Mouse (Mus musculus): ENCODE data around the gene Klhl29. TPM values are rescaled to one million over a fixed set of nuclear protein-coding genes. Genes with fewer than 3 reads are reported as not detected.

The Klhl29 gene
- polyA plus RNA-seq, 1 experiment, result 0.02 TPM

DNA sequence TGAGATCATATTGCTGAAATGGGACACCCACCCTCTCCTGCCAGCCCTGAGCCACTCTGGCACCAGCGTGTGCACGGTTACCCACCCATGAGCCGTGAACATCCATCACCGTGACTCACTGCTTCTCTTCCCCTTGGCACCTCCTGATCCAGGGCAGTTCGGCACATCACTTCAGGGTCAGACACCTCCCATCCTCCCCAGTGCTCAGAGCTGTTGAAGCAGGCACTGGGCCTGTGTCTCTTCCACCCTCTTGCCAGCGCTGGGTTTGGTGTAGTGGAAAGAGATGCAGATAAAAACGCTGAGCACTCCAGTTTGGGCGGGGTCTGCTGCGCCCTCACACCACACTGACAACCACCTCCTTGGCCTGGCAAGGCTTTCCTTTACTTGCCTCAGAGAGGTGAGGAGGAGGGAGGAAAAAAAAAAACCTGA is 129.3 kb downstream of the Klhl29 start:
- no peaks in the 10 kb centered on the region for H3K36me3 ChIP-seq (ENCODE audit: control insufficient read depth, insufficient read depth)
- peaks cover 5% of the 10 kb centered on the region for H3K27me3 ChIP-seq (ENCODE audit: control insufficient read depth, insufficient read depth, insufficient read length)
- H3K4me3 ChIP-seq, result no peak overlapping the region
- H3ac ChIP-seq (ENCODE audit: control insufficient read depth, insufficient read length), result no peak overlapping the region
- no peaks in the 10 kb centered on the region for H3K79me2 ChIP-seq (ENCODE audit: control insufficient read depth, insufficient read depth)
- TF ChIP-seq TCF12 (IDR thresholded peaks at IDR 0.05; ENCODE audit: insufficient read depth, poor library complexity, severe bottlenecking), result no peak
- no peak for TF ChIP-seq USF1 (IDR thresholded peaks at IDR 0.05; ENCODE audit: low read depth)
- no peak for TF ChIP-seq SRF (IDR thresholded peaks at IDR 0.05; ENCODE audit: control insufficient read depth, insufficient read length, low read depth)
- TF ChIP-seq POLR2A (IDR thresholded peaks at IDR 0.05; ENCODE audit: insufficient read length, low read depth), result no peak
- no peak for TF ChIP-seq REST (IDR thresholded peaks at IDR 0.05; ENCODE audit: insufficient read depth, insufficient read length)
- no peak overlapping the region for H3K4me2 ChIP-seq (ENCODE audit: low read depth)

- peaks cover 5% of the 10 kb centered on the region for H3K27me3 ChIP-seq (ENCODE audit: control insufficient read depth, insufficient read depth, insufficient read length)
- H3ac ChIP-seq (ENCODE audit: control insufficient read depth, insufficient read length), result no peak overlapping the region
- H3K36me3 ChIP-seq (ENCODE audit: control insufficient read depth, insufficient read depth), result no peaks in the 10 kb centered on the region
- H3K79me2 ChIP-seq (ENCODE audit: control insufficient read depth, insufficient read depth), result no peaks in the 10 kb centered on the region
- H3K4me3 ChIP-seq, result no peak overlapping the region
- TF ChIP-seq E2F4 (IDR thresholded peaks at IDR 0.05; ENCODE audit: insufficient read depth) (no peak), CEBPB (IDR thresholded peaks at IDR 0.05; ENCODE audit: insufficient read depth, poor library complexity, severe bottlenecking) (no peak), MYOD1 (IDR thresholded peaks at IDR 0.05; ENCODE audit: control insufficient read depth in 1 of 3, insufficient read length in 2 of 3, low read depth in 2 of 3) (no peak), SRF (IDR thresholded peaks at IDR 0.05; ENCODE audit: control insufficient read depth, insufficient read length, low read depth) (no peak), USF1 (IDR thresholded peaks at IDR 0.05; ENCODE audit: low read depth) (no peak), POLR2A (IDR thresholded peaks at IDR 0.05; ENCODE audit: insufficient read length, low read depth) (no peak), MYOG (IDR thresholded peaks at IDR 0.05; ENCODE audit: control insufficient read depth in 1 of 3, insufficient read depth in 1 of 3, insufficient read length in 2 of 3, low read depth in 2 of 3) (no peak), REST (IDR thresholded peaks at IDR 0.05; ENCODE audit: insufficient read depth, insufficient read length) (no peak), TCF3 (IDR thresholded peaks at IDR 0.05; ENCODE audit: insufficient read length, low read depth) (no peak), TCF12 (IDR thresholded peaks at IDR 0.05; ENCODE audit: insufficient read depth, poor library complexity, severe bottlenecking) (no peak), MAX (IDR thresholded peaks at IDR 0.05; ENCODE audit: low read depth) (no peak), POLR2AphosphoS2 (IDR thresholded peaks at IDR 0.05; ENCODE audit: insufficient read length, low read depth) (no peak)
- no peak overlapping the region for H3K4me2 ChIP-seq (ENCODE audit: low read depth)
Observed at GRCm38 (mm10) chr12:5245207-5245597, 130.3 kb downstream of the Klhl29 start.

- Histone ChIP-seq H3K36me3 (ENCODE audit: control insufficient read depth, insufficient read depth) (no peaks in the 10 kb centered on the region), H3K4me2 (ENCODE audit: low read depth) (no peak overlapping the region), H3K27me3 (ENCODE audit: control insufficient read depth, insufficient read depth, insufficient read length) (peaks cover 5% of the 10 kb centered on the region), H3K4me3 (no peak overlapping the region), H3K79me2 (ENCODE audit: control insufficient read depth, insufficient read depth) (no peaks in the 10 kb centered on the region), H3ac (ENCODE audit: control insufficient read depth, insufficient read length) (no peak overlapping the region)
- TF ChIP-seq POLR2AphosphoS2 (IDR thresholded peaks at IDR 0.05; ENCODE audit: insufficient read length, low read depth) (no peak), MAX (IDR thresholded peaks at IDR 0.05; ENCODE audit: low read depth) (no peak), TCF12 (IDR thresholded peaks at IDR 0.05; ENCODE audit: insufficient read depth, poor library complexity, severe bottlenecking) (no peak), MYOD1 (IDR thresholded peaks at IDR 0.05; ENCODE audit: control insufficient read depth in 1 of 3, insufficient read length in 2 of 3, low read depth in 2 of 3) (no peak), SRF (IDR thresholded peaks at IDR 0.05; ENCODE audit: control insufficient read depth, insufficient read length, low read depth) (no peak), TCF3 (IDR thresholded peaks at IDR 0.05; ENCODE audit: insufficient read length, low read depth) (no peak), MYOG (IDR thresholded peaks at IDR 0.05; ENCODE audit: control insufficient read depth in 1 of 3, insufficient read depth in 1 of 3, insufficient read length in 2 of 3, low read depth in 2 of 3) (no peak), POLR2A (IDR thresholded peaks at IDR 0.05; ENCODE audit: insufficient read length, low read depth) (no peak), USF1 (IDR thresholded peaks at IDR 0.05; ENCODE audit: low read depth) (no peak)
Observed at GRCm38 (mm10) chr12:5244431-5245206, 130.9 kb downstream of the Klhl29 start.

- Histone ChIP-seq H3K36me3 (ENCODE audit: control insufficient read depth, insufficient read depth) (no peaks in the 10 kb centered on the region), H3K4me2 (ENCODE audit: low read depth) (no peak overlapping the region), H3K79me2 (ENCODE audit: control insufficient read depth, insufficient read depth) (no peaks in the 10 kb centered on the region), H3K4me3 (no peak overlapping the region), H3ac (ENCODE audit: control insufficient read depth, insufficient read length) (no peak overlapping the region), H3K27me3 (ENCODE audit: control insufficient read depth, insufficient read depth, insufficient read length) (peaks cover 5% of the 10 kb centered on the region)
- TF ChIP-seq POLR2AphosphoS2 (IDR thresholded peaks at IDR 0.05; ENCODE audit: insufficient read length, low read depth), result no peak
- TF ChIP-seq SRF (IDR thresholded peaks at IDR 0.05; ENCODE audit: control insufficient read depth, insufficient read length, low read depth), result no peak
- no peak for TF ChIP-seq CEBPB (IDR thresholded peaks at IDR 0.05; ENCODE audit: insufficient read depth, poor library complexity, severe bottlenecking)
- TF ChIP-seq POLR2A (IDR thresholded peaks at IDR 0.05; ENCODE audit: insufficient read length, low read depth), result no peak
- TF ChIP-seq TCF3 (IDR thresholded peaks at IDR 0.05; ENCODE audit: insufficient read length, low read depth), result no peak
- no peak for TF ChIP-seq MYOG (IDR thresholded peaks at IDR 0.05; ENCODE audit: control insufficient read depth in 1 of 3, insufficient read depth in 1 of 3, insufficient read length in 2 of 3, low read depth in 2 of 3)
- TF ChIP-seq MYOD1 (IDR thresholded peaks at IDR 0.05; ENCODE audit: control insufficient read depth in 1 of 3, insufficient read length in 2 of 3, low read depth in 2 of 3), result no peak
- TF ChIP-seq TCF12 (IDR thresholded peaks at IDR 0.05; ENCODE audit: insufficient read depth, poor library complexity, severe bottlenecking), result no peak
- no peak for TF ChIP-seq REST (IDR thresholded peaks at IDR 0.05; ENCODE audit: insufficient read depth, insufficient read length)
- TF ChIP-seq USF1 (IDR thresholded peaks at IDR 0.05; ENCODE audit: low read depth), result no peak
- TF ChIP-seq E2F4 (IDR thresholded peaks at IDR 0.05; ENCODE audit: insufficient read depth), result no peak
- TF ChIP-seq MAX (IDR thresholded peaks at IDR 0.05; ENCODE audit: low read depth), result no peak
Observed at GRCm38 (mm10) chr12:5243867-5244266, 131.6 kb downstream of the Klhl29 start.

All from myocyte (in vitro differentiated cells).